Mouse (Mus musculus) kidney, adult 9 months (tissue): ENCODE data around the gene Fgfr2.

ENCODE experiments used
- DNase-seq: peaks from one replicate; pipeline ENCODE4 v3.0.0; 2022

Fgfr2 gene

DNA sequence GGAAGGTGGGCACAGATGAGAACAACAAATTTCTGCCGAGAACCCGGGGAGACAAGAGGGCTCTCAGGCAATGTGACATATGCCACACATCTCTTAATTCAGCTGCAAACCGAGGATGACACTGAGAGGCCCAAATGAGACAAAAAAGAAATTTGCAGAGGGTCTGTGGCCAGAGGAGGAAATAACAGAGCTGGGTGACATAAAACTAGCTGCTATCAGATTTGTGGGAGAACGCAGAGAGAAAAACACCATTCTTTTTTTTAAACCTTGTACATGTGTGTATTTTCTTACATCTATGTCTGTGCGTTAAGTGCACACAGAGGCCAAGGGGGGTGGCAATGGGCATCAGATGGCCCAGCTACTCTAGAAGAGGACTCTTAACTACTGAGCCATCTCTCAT lies 328.0 kb downstream of the Fgfr2 start:
- no peak for DNase-seq

DNA sequence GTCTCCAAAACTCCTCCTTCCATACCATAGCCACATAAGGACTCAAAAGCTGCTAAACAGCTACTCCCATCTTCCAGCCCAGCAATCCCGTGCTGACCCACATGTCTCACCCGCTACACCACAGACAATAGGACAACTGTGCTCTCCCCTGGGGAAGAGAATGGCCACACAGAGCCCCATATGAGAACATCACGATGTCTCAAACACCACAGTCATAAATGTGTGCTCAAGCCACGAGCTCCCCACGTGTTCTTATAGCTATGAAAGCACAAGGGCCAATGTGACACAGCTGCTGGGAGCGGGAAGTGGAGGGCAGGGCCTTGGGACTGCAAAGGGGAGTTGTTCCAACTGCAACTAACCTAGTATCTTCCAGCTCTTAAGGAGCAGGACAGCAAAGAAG lies 329.7 kb downstream of the Fgfr2 start:
- DNase-seq = peak; percentile 35

DNA sequence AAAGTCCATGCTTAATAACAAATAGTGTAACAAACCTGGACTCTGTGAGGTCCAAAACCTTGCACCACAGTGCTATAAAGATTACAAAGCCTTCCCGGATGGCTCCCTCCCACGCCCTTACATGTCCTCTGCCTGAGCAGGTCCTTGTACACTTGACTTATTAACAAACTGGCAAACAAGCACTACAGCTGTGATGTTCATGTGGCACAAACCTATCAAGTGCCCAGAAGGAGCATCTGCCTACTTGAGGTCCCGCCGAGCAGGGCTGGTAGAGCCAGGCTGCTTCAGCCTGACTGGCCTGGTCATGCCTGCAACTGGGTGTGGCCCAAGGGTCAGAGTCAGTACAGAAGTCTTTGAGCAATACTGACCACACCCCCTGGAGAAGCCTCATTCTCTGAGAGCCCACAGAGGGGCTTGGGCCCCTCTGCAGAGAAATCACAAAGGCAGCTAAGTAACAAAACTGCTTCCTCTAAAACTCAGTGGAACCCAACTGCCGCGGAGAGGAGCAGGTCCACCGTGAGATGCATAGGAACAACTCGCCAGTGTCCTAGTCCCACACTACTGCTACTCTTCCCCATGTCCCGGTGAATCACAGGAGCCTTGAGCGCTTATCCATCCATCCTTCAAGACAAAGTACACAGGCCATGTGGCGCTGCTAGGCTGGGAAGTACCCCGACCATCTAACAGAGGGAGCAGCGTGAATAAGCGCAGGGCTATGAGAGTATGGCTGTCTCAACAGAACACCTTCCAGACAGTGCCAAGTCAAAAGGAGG lies 332.5 kb downstream of the Fgfr2 start:
- no peak for DNase-seq

DNA sequence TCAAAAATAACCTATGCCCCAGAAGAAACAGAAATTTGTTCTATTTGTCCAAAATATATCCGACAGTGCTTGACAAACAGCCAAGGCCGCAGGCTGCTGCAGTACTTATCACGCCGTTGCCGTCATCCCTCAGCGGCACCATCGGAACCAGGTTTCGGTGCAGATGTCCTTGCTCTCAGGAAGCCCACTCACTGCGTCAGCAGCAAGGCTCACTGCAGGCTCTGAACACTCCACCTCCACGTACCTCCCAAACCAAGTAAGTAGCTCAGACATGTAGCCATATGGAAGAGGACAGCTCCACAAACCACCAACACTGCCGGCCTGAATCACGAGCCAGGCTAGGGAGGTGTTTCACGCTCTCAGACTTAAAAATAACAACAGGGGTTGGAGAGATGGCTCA lies 334.3 kb downstream of the Fgfr2 start:
- no peak for DNase-seq

DNA sequence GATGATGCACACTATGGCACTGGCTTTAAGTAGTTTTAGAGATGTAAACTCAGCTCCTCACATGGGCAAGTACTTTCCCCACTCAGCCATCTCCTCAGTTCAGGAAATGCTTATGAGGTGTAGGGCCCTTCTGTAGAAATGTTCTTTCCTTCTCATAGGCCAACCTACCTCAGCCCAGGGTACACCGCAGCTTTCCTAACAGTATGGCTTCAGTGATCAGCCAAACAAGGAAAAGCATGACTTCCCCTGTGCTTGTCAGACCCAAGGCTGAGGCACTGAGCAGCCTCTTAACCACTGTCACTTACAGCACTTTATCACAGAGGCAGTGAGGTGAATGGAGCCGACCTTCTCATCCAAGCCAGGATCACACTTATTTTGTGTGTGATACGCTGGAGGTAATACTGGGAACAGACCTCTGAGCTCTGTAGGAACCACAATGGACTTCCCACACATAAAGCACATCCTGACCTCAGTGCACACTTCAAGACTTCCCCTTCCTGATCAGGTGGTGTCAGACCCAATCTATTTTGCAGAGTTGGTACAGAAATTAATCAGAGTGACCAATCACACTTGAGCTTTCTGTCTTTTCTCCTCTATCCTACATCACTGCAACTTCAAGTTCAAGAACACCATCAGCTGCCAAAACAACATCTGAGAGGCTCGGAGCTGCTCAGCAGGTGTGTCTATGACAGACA lies 335.5 kb downstream of the Fgfr2 start:
- no peak for DNase-seq

DNA sequence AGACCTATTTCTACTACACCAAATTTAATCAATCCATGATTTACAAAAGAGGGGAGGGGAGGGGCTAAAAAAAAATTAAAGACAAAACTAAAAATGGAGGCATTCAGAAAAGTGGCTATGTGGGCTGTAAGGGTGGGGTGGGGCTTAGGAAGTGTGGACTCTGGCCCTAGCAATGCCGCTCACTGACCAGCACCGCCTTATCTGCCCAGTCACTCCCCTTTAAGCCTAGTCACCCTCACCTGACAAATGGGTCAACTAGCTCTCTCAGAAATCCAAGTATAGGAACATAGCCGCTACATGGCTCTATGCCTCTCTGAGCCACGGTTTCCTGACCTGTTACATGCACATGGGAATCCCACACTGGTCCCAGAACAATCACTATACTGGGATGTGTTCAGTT lies 336.1 kb downstream of the Fgfr2 start:
- no peak for DNase-seq

DNA sequence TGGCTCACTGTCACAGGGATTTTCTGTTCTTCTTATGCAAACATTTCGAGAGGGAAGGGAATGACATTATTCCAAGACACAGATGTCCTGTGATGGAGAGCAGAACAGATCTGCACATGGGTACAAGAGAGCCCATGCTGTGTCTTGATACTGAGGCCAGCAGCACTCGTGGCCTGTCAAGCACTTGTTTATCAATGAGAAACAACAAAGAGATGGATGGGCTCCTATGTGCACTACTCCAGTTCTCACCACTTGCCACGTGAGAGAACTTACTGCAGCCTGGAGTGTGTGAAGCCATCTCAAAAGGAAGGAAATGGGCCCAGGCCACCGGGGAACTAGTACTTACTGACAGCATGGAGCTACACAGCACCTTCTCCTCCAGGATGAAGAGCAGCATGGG lies 336.6 kb downstream of the Fgfr2 start:
- no peak for DNase-seq

DNA sequence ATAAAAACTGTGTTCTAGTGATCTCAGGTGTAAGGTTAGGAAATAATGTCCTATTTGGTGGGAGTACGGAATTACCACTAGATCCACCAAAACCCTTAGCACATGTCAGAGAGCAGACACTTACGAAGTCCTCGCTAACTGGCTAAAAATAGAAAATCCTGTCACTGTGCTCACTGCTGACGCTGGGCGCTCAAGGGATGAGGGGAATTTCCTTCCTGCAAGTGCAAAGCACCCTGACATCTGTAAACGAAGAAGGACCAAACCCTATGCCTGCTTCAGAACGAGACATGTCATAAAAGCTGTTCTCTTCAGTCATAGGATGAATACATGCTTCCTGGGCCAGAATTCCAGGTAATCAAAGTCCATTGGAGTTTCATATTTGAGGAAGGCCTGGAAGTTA lies 337.1 kb downstream of the Fgfr2 start:
- peak; percentile 55 for DNase-seq

DNA sequence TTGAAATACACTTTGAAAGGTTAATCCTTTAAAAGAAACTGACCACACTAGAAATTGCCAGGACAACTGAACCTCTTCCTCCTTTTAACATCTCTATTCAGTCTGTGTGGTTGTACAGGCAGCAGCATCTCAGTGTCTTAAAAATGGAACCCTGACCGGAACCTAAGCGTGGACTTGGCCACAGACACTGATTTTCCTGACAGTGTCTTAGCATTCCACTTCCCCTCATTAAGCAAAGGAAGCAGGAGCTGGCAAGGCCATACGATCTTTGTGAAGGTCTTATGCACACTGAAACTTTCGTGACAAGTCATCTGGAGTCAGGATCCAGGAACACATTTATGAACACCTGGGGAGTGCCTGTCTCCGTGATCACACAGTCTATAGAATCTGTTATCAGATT lies 339.0 kb downstream of the Fgfr2 start:
- no peak for DNase-seq

DNA sequence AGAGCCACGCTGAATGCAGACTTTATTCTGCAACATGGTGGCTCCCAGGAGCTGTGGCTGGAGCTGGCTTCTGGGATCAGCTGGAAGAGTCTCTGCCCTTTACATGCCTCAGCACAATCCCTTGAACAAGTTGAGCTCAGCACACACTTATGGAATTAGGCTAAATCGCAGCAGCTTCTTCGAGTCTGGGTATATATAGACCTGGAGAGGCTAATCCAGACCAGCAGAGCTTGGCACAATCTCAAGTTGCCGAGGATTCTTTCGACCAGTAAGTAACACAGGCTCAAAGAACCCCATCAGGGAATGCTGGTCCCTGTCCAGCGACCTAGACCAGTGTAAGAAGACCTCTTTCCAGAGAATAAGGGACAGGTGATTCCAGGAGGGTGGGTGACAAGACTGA lies 341.3 kb downstream of the Fgfr2 start:
- DNase-seq = no peak

DNA sequence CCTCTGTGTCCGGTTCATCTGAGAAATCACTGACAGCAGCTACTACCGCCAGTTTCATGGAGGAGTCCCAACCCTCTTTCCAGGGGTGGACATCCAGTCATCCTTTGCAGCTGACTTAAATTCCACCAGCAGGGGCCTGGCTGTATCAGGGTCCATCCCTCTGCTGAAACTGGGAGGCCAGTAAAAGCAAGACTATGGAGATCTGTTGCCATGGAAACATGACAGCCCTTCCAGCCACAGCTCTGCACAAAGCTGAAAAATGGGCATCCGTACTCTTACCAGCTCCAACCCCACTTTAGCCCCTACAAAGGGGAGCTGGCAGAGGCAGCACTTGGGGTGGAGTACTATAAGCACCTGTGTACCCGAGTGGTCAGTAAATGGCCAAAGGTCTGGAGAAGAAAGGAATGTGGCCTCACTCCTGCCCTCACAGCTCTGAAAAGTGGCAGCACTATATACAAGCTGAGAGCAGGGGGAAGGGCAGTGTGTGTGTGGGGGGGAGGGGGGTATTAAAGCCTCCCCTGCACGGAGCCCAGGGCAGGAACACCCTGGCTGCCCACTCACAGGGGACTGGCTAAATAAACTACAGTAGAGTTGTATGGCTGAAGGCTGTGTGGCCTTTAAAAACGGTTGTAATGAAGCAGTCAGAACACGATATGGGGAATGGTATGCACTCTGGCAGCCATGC lies 341.9 kb downstream of the Fgfr2 start:
- no peak for DNase-seq

DNA sequence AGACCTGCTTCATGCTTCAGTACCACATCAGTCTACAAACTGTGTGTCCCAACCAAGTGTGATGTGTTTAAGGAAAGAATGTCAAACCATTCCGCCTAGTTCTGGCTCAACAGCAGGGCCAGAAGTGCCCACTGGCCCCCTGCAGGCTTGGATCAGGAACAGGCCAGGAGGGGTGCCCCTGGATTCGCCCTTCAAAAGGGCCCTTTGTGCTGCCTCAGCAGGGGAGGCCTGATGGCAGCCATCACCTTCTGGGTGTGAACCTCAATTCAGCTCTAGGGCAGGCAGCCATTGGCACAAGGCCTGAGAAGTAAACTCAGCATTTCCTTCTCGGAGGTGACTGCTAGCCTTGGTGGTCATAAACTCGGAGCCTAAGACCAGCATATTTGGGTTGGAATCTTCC lies 342.5 kb downstream of the Fgfr2 start:
- peak; percentile 79 for DNase-seq

DNA sequence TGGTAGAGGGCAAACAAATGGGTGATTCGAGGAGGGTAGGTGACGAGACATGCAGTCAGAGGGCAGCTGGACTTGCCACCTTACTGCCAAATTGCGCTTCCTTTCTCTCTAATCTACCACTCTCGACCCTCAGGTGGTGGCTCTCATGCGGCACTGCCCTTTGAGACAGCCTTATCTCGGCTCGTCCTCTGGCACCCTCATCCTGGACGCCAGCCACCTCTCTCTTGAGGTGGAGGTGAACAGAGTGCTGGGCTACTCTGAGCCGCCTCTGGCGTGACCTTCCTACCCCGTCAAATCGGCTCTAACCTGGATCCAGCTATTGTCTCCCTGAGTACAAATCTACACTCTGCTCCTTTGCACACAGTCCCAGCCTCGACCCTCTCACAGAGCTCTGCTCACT lies 344.5 kb downstream of the Fgfr2 start:
- no peak for DNase-seq

DNA sequence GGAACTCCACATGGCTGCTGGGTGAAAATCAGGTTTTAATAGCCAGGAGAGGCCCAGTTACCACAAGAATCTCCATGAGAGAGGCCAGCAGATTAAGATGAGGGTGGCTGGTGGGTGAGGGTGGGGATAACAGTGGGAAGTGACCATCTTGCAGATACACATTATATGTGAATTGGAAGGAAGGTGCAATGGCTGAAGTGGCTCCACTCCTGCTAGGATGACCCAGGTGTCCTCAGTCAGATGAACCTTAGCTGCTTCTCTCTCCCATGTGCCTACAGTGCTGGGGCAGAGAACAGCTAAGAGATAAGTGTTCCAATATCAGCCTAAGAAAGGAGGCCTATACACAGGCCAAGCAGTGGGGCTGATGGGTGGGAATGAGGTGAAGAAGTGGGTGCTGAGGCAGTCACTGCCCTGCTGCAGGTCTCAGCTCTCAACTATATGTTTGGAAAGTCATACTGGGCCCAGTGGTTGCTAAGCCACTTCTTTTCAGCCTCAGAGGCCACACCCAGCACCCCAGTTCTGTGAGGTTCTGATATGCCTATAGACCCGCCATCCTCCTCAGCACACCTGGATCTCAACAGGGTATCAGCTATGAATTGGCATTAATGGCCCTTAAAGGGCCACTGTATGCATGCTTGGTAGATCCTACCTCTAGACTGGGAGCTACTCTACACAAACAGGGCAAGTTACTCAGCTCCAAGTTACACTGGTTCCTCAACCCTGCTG lies 345.3 kb downstream of the Fgfr2 start:
- DNase-seq = no peak

DNA sequence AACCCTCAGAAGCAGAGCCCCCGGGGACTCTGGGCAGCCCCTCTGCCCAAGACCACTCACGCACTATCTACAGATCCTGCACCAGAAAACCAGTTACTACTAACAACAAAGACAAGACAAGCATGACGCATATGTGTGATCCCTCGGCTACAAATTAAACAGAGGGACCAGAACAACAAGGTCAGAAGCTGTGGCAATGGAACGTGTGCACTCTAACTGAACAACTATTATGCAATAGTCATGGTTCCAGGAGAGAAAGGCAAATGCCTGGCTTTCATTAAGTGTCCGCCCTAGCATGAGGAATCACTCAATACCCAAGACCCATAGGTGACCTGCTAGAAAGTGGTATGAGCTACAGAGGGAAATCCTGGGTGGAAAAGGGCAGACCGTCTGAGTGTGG lies 346.0 kb downstream of the Fgfr2 start:
- peak; percentile 41 for DNase-seq

DNA sequence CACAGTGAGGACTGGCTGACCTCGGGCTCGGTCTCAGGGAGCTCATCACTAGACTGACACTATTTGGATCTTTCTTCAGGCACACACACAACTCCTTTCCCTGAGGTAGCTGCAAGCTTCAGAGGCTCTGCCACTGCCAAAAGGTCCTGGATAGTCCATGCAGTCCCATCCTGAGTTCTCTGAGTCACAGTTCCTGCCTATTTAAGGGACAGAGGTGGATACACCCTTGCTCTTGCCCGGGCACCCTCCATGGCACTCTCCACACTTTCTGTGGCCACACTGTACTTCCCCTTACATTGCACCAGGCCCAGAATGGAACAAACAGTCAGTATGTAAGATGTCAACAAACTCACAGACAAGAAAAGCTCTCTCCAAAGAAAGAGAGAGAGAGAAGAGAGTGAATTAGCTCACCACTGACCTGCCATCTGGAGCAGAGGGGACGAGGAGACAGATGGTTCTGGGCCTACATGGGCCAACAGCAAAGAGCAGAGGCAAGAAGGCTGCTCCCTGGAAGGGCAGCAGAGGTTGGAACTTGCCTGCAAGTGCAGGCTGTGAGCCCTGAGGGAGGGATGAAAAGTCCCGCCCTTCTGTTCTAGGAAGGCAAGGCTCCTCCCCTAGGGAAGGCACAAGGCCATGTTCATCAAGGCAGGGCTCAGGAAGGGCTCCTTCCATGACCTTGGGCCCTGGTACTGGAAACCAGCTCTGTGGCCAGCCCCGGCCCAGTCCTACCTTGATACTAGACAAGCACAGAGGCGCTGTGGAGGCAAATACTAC lies 346.6 kb downstream of the Fgfr2 start:
- DNase-seq = peak; percentile 77

DNA sequence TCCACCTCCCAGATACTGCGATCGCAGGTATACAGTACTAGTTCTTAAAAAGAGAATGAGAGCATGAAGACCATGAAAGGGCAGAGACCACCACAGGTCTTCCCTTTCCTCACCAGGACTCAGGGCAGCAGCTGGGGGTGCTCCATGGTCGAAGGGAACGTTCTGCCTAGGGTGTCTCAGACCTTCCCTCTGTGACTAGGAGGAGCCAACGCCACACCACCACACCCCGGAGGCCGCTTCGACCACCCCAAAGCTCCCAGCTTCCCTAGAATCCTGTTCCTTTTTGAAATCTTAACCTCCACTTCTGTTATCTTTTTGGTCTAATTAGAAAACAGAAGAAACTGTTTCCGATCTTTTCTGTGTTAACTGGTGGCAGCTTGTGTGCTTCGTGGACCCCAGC lies 347.2 kb downstream of the Fgfr2 start:
- no peak for DNase-seq

DNA sequence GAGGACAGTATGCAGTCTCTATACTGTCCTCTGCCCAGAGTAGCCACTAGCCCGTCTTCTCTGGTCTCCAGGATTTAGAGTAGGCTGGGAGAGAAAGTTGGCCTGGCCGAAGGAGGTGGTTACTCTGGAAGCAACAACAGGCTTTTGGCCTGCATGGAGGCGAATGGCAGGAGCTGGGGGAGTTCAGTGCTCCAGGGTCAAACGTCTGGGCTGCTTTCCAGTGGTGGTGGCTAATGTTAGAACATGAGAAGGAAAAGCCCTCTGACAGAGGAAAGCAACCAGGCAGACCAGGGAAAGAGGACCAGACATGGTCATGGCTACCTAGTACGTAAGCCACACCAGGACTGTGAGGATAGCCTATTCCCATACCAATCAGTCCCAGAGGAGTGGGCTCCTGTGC lies 347.8 kb downstream of the Fgfr2 start:
- peak; percentile 76 for DNase-seq

DNA sequence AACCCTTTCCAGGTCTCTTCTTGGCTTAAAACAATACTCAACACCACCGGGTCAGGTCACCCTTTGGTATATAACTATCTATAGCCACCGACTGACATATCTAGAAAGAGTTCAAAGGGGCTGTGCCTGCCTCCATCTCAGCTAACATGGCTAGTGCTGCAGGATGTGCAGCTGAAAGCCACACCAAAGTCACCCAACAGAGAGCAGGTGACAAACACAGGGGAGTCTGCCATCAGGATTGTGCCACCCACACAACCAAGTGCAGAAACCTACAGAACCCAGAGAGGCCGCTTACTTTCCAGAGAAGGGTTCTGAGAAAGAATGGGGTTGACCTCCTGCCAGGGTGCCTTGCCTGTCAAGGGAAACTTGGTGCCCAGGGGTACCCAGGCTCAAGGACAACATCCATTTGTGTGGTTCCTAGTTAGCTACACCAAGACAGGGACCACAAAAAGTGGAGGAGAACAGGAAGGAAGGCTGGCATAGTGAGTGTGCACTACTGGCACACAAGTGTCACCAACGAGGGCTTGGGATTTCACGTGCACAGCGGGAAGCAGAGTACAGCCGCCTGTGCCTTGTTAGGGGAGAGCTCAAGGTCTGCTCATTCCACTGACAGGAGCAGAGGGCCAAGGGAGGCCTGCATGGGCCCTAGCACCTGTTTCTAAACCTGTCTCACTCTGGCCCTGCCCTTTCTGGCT lies 350.0 kb downstream of the Fgfr2 start:
- no peak for DNase-seq

DNA sequence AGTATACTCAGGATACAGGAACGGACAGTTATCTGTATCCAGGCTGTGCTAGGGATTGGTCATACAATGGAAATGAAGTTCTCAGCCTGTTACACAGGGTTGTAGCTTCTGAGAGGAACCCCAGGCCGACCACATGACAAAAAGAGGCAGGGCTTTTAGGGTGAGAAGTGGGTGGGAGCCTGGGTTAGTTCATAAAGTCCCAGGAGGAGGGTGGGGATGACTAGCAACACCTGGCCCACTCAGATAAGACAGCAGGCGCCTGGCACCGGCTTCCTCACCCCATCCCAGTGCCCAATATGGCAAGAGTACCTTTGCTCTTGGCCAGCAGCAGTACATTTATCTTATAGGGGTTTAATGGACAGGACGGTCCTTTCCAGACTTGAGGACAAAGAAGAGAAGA lies 350.7 kb downstream of the Fgfr2 start:
- DNase-seq = no peak

DNA sequence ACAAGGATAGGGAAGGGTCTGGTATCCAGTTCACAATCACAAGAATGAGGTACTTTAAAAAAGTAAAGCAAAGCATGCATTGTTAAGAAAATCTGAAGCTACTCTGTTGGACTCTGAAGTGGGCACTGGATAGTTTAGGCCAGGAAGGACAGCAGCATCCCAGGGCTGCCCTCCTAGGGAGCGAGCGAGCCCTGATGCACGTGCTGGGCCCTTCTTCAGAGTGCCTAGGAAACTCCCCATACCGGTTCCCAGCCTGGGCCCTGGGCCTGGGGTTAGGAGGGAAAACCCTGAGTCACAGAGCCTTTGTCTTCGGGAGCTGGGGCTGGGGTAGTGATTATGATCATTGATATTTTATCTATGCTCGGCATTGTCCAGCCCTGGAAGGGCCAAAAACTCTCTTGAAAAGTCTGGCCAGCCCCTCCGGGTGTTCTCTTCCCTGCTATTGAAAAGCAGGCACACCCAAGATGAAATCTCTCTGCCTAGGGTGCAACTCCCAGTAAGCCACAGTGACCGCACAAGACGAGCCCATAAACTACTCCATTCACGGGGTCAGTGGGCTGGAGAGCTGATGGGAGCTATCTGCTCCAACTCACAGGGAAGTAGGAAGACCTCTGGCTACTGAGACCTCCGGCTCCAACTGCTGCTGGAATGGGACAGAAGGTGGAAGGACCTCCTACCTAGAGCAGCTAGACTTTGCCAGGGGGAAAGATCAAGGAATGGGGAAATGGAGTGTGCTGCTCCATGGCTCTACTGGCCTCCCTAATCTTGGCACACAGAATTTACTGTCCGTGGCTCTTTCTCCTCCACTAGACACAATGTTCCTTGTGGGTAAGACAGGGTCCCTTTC lies 354.4 kb downstream of the Fgfr2 start:
- DNase-seq = no peak
